Mouse (Mus musculus) limb, embryonic 11.5 days (tissue): ENCODE data around the gene Dek. TPM values are rescaled to one million over a fixed set of nuclear protein-coding genes. Genes with fewer than 3 reads are reported as not detected.

Source experiments
- ATAC-seq: fragments of 200-750 bp; cut with Nextera tagmentation; 2 replicates; pipeline ENCODE4 v1.8.0; 2017; ENCODE audit warnings: low read depth; ENCODE audit not compliant: insufficient number of reproducible peaks, low FRiP score, low TSS enrichment
- DNase-seq: peaks from one replicate; pipeline ENCODE4 v3.0.0-alpha.2; 2015; ENCODE audit warnings: low spot score
- H3K27ac ChIP-seq: fragments of 300-500 bp; sonication (generic); replicated peaks from 2 replicates; pipeline ENCODE4 v1.5.1; 2014; ENCODE audit warnings: low read depth, mild to moderate bottlenecking, low read length
- H3K27me3 ChIP-seq: fragments of 300-500 bp; sonication (generic); 2 replicates; pipeline ENCODE4 v1.6.1; 2014; ENCODE audit warnings: mild to moderate bottlenecking, low read length, mixed read lengths; ENCODE audit not compliant: control insufficient read depth, insufficient read depth
- H3K36me3 ChIP-seq: fragments of 300-500 bp; sonication (generic); 2 replicates; pipeline ENCODE4 v1.6.1; 2014; ENCODE audit warnings: mild to moderate bottlenecking, low read length, moderate library complexity, mixed read lengths; ENCODE audit not compliant: control insufficient read depth, insufficient read depth
- H3K4me1 ChIP-seq: fragments of 300-500 bp; sonication (generic); 2 replicates; pipeline ENCODE4 v1.6.1; 2014; ENCODE audit warnings: low read length, mixed read lengths; ENCODE audit not compliant: control insufficient read depth, insufficient read depth
- H3K4me2 ChIP-seq: fragments of 300-500 bp; sonication (generic); 2 replicates; pipeline ENCODE4 v1.6.1; 2014; ENCODE audit warnings: low read depth, mild to moderate bottlenecking, moderate library complexity; ENCODE audit not compliant: severe bottlenecking
- H3K4me3 ChIP-seq: fragments of 300-500 bp; sonication (generic); 2 replicates; pipeline ENCODE4 v1.5.1; 2014; ENCODE audit warnings: low read depth, low read length
- H3K9ac ChIP-seq: fragments of 300-500 bp; sonication (generic); 2 replicates; pipeline ENCODE4 v1.6.1; 2014; ENCODE audit warnings: mild to moderate bottlenecking, low read length
- H3K9me3 ChIP-seq: fragments of 300-500 bp; sonication (generic); 2 replicates; pipeline ENCODE4 v1.6.1; 2016; ENCODE audit warnings: low read length; ENCODE audit not compliant: control insufficient read depth
- WGBS: fragments of 180-500 bp; shearing (Covaris S2); extraction: QIAGEN DNeasy Blood & Tissue Kit; methylation state at CpG from one replicate; pipeline ENCODE4 v1.1.7; 2014; 5-methylcytosine and 5-hydroxymethylcytosine counted together
- polyA plus RNA-seq: library from polyadenylated mRNA; unstranded; fragments of >200 nt; fragmentation: Nextera tagmentation; extraction: Ambion mirVana; gene quantifications from 2 replicates; pipeline ENCODE4 v1.2.1, GENCODE M21; 2014

The Dek gene
- polyA plus RNA-seq, 1 experiment from 2014 or later: 375 TPM

- H3K4me2 ChIP-seq: no peak overlapping the region
- H3K4me3 ChIP-seq: no peak overlapping the region
- no peak overlapping the region for H3K9ac ChIP-seq
- H3K27ac ChIP-seq: 0 out of 2 replicates have a peak overlapping the region, but pooled peaks have one; percentile 26
- no peak for ATAC-seq
- WGBS: 65% methylated on average over 9 of the region's 9 CpGs
- no peak for DNase-seq
- no peaks in the 10 kb centered on the region for H3K27me3 ChIP-seq
- no peaks in the 10 kb centered on the region for H3K9me3 ChIP-seq
- H3K36me3 ChIP-seq: no peaks in the 10 kb centered on the region
- H3K4me1 ChIP-seq: no peaks in the 10 kb centered on the region
These were observed 39.9 kb upstream of the Dek start for GRCm38 (mm10) chr13:47145939-47146338.

GRCm38 (mm10) chr13:47142764-47143163 lies 36.8 kb upstream of the Dek start:
- H3K9ac ChIP-seq: no peak overlapping the region
- H3K4me3 ChIP-seq: no peak overlapping the region
- H3K27me3 ChIP-seq: no peaks in the 10 kb centered on the region
- no peak overlapping the region for H3K4me2 ChIP-seq
- no peak overlapping the region for H3K27ac ChIP-seq
- H3K4me1 ChIP-seq: no peaks in the 10 kb centered on the region
- DNase-seq (no peak), ATAC-seq (no peak)
- no peaks in the 10 kb centered on the region for H3K36me3 ChIP-seq
- WGBS: 87% methylated on average over 6 of the region's 6 CpGs
- no peaks in the 10 kb centered on the region for H3K9me3 ChIP-seq

- Histone ChIP-seq H3K9ac (no peak overlapping the region), H3K4me3 (no peak overlapping the region), H3K27ac (no peak overlapping the region; the same call in 1 of the 2 replicates), H3K9me3 (no peaks in the 10 kb centered on the region), H3K4me1 (no peaks in the 10 kb centered on the region), H3K27me3 (no peaks in the 10 kb centered on the region), H3K4me2 (no peak overlapping the region), H3K36me3 (no peaks in the 10 kb centered on the region)
- no peak for DNase-seq
- 82% methylated on average over 7 of the region's 7 CpGs for WGBS
- ATAC-seq: no peak
These were observed 29.7 kb upstream of the Dek start for GRCm38 (mm10) chr13:47135741-47136140.

GRCm38 (mm10) chr13:47134836-47135235 lies 28.8 kb upstream of the Dek start:
- no peak for ATAC-seq
- Histone ChIP-seq H3K4me2 (no peak overlapping the region), H3K27me3 (no peaks in the 10 kb centered on the region), H3K36me3 (no peaks in the 10 kb centered on the region), H3K4me3 (no peak overlapping the region), H3K9me3 (no peaks in the 10 kb centered on the region), H3K4me1 (no peaks in the 10 kb centered on the region), H3K27ac (no peak overlapping the region), H3K9ac (no peak overlapping the region)
- 93% methylated on average over 7 of the region's 7 CpGs for WGBS
- no peak for DNase-seq

GRCm38 (mm10) chr13:47133058-47133457 lies 27.1 kb upstream of the Dek start:
- ATAC-seq (no peak), DNase-seq (no peak)
- 89% methylated on average over 8 of the region's 8 CpGs for WGBS
- no peaks in the 10 kb centered on the region for H3K9me3 ChIP-seq
- H3K4me1 ChIP-seq: no peaks in the 10 kb centered on the region
- H3K9ac ChIP-seq: no peak overlapping the region
- H3K4me2 ChIP-seq: no peak overlapping the region
- no peak overlapping the region for H3K4me3 ChIP-seq
- H3K27ac ChIP-seq: no peak overlapping the region
- H3K36me3 ChIP-seq: no peaks in the 10 kb centered on the region
- no peaks in the 10 kb centered on the region for H3K27me3 ChIP-seq

- WGBS: 77% methylated on average over 4 of the region's 4 CpGs
- ATAC-seq (no peak), DNase-seq (no peak)
- Histone ChIP-seq H3K9me3 (no peaks in the 10 kb centered on the region), H3K27me3 (no peaks in the 10 kb centered on the region), H3K9ac (no peak overlapping the region), H3K4me1 (no peaks in the 10 kb centered on the region; the same call in 1 of the 2 replicates), H3K27ac (no peak overlapping the region), H3K4me3 (no peak overlapping the region), H3K36me3 (no peaks in the 10 kb centered on the region), H3K4me2 (no peak overlapping the region)
These were observed 23.1 kb upstream of the Dek start for GRCm38 (mm10) chr13:47129090-47129489.

- WGBS: 64% methylated on average over 5 of the region's 5 CpGs
- ATAC-seq (no peak), DNase-seq (no peak)
- Histone ChIP-seq H3K27ac (no peak overlapping the region), H3K4me3 (no peak overlapping the region), H3K9ac (no peak overlapping the region), H3K4me2 (no peak overlapping the region), H3K4me1 (peaks cover 4% of the 10 kb centered on the region; the same call in 1 of the 2 replicates), H3K27me3 (0 out of 2 replicates have a peak, but pooled peaks cover 2% of the 10 kb centered on the region), H3K36me3 (no peaks in the 10 kb centered on the region), H3K9me3 (no peaks in the 10 kb centered on the region)
These were observed 19.6 kb upstream of the Dek start for GRCm38 (mm10) chr13:47125595-47125994.

- Histone ChIP-seq H3K4me3 (no peak overlapping the region), H3K36me3 (no peaks in the 10 kb centered on the region), H3K4me2 (no peak overlapping the region), H3K4me1 (peaks cover 4% of the 10 kb centered on the region; the same call in 1 of the 2 replicates), H3K9ac (no peak overlapping the region), H3K27me3 (0 out of 2 replicates have a peak, but pooled peaks cover 2% of the 10 kb centered on the region), H3K27ac (no peak overlapping the region), H3K9me3 (no peaks in the 10 kb centered on the region)
- DNase-seq (no peak), ATAC-seq (no peak)
- 87% methylated on average over 6 of the region's 6 CpGs for WGBS
These were observed 19.0 kb upstream of the Dek start for GRCm38 (mm10) chr13:47124986-47125385.

GRCm38 (mm10) chr13:47124449-47124848 lies 18.4 kb upstream of the Dek start:
- H3K4me2 ChIP-seq: no peak overlapping the region
- 27% methylated on average over 3 of the region's 3 CpGs for WGBS
- H3K4me1 ChIP-seq: peaks cover 4% of the 10 kb centered on the region; the same call in 1 of the 2 replicates
- ATAC-seq (no peak), DNase-seq (no peak)
- no peak overlapping the region for H3K4me3 ChIP-seq
- H3K36me3 ChIP-seq: no peaks in the 10 kb centered on the region
- no peak overlapping the region for H3K27ac ChIP-seq
- no peaks in the 10 kb centered on the region for H3K9me3 ChIP-seq
- H3K27me3 ChIP-seq: 0 out of 2 replicates have a peak, but pooled peaks cover 2% of the 10 kb centered on the region
- no peak overlapping the region for H3K9ac ChIP-seq
